Mouse (Mus musculus): ENCODE results near the gene Gm20696. TPM values are rescaled to one million over a fixed set of nuclear protein-coding genes. Genes with fewer than 3 reads are reported as not detected.

The Gm20696 gene
- polyA plus RNA-seq, 1 experiment from 2014 or later, result 1.4 TPM

DNA sequence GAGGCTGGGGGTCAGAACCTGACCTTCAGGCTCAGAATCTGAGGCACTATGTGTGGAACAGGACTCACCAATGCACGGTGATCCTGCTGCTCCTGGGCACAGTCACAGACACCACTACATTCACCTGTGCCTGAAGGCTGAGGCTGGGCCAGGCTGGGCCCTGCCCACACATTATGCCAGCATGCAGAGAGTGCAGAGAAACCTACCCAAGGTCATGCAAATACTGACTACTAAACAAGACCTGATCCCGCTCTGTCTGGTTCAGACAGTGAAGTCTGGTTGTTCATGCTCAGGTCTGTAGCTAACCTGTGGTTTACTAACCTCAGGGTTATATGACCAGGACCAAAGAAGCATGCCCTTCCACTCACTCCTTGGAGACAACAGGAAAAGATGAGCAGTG lies 163.9 kb downstream of the Gm20696 start:
- Histone ChIP-seq H3K4me2 (replicated peaks; ENCODE audit: low read depth) (no peak overlapping the region), H3K9ac (ENCODE audit: low read length) (no peak overlapping the region), H3K4me1 (replicated peaks; ENCODE audit: control insufficient read depth, insufficient read depth) (no peaks in the 10 kb centered on the region), H3K36me3 (ENCODE audit: control insufficient read depth, insufficient read depth, low read length) (peaks cover 4% of the 10 kb centered on the region; the same call in 1 of the 2 replicates), H3K9me3 (ENCODE audit: control insufficient read depth, low read length) (no peaks in the 10 kb centered on the region), H3K27ac (replicated peaks) (no peak overlapping the region), H3K27me3 (ENCODE audit: control insufficient read depth, insufficient read depth, low read length) (no peaks in the 10 kb centered on the region), H3K4me3 (ENCODE audit: low read depth, low read length) (no peak overlapping the region)
- DNase-seq (ENCODE audit: low spot score) (no peak), ATAC-seq (ENCODE audit: low FRiP score, low TSS enrichment) (peak; percentile 35; the same call in 1 of the 2 replicates)
- TF ChIP-seq EP300 (optimal IDR thresholded peaks at IDR 0.05), result no peak
- no peak for TF ChIP-seq CTCF (IDR thresholded peaks at IDR 0.05; ENCODE audit: low read depth)
- WGBS, result 72% methylated on average over 2 of the region's 2 CpGs

GRCm38 (mm10) chr6:99502314-99502713 lies 164.3 kb downstream of the Gm20696 start:
- peaks cover 4% of the 10 kb centered on the region; the same call in 1 of the 2 replicates for H3K36me3 ChIP-seq (ENCODE audit: control insufficient read depth, insufficient read depth, low read length)
- no peak overlapping the region for H3K4me3 ChIP-seq (ENCODE audit: low read depth, low read length)
- no peak overlapping the region for H3K27ac ChIP-seq (replicated peaks)
- no peak overlapping the region for H3K4me2 ChIP-seq (replicated peaks; ENCODE audit: low read depth)
- DNase-seq (ENCODE audit: low spot score) (no peak), ATAC-seq (ENCODE audit: low FRiP score, low TSS enrichment) (0 out of 2 replicates have a peak, but pooled peaks have one; percentile 18)
- TF ChIP-seq CTCF (IDR thresholded peaks at IDR 0.05; ENCODE audit: low read depth) (0 out of 2 replicates have a peak, but pooled peaks have one; percentile 22), EP300 (optimal IDR thresholded peaks at IDR 0.05) (no peak)
- H3K9ac ChIP-seq (ENCODE audit: low read length), result no peak overlapping the region
- no peaks in the 10 kb centered on the region for H3K4me1 ChIP-seq (replicated peaks; ENCODE audit: control insufficient read depth, insufficient read depth)
- H3K27me3 ChIP-seq (ENCODE audit: control insufficient read depth, insufficient read depth, low read length), result no peaks in the 10 kb centered on the region
- no peaks in the 10 kb centered on the region for H3K9me3 ChIP-seq (ENCODE audit: control insufficient read depth, low read length)
- WGBS, result 88% methylated on average over 6 of the region's 6 CpGs

GRCm38 (mm10) chr6:99500570-99501270 lies 165.9 kb downstream of the Gm20696 start:
- no peak overlapping the region for H3K4me3 ChIP-seq (ENCODE audit: low read depth, low read length)
- H3K4me1 ChIP-seq (replicated peaks; ENCODE audit: control insufficient read depth, insufficient read depth), result no peaks in the 10 kb centered on the region
- H3K27ac ChIP-seq (replicated peaks), result no peak overlapping the region
- H3K4me2 ChIP-seq (replicated peaks; ENCODE audit: low read depth), result no peak overlapping the region
- H3K36me3 ChIP-seq (ENCODE audit: control insufficient read depth, insufficient read depth, low read length), result peaks cover 4% of the 10 kb centered on the region; the same call in 1 of the 2 replicates
- no peak overlapping the region for H3K9ac ChIP-seq (ENCODE audit: low read length)
- DNase-seq (ENCODE audit: low spot score) (no peak), ATAC-seq (ENCODE audit: low FRiP score, low TSS enrichment) (no peak)
- no peaks in the 10 kb centered on the region for H3K27me3 ChIP-seq (ENCODE audit: control insufficient read depth, insufficient read depth, low read length)
- TF ChIP-seq CTCF (IDR thresholded peaks at IDR 0.05; ENCODE audit: low read depth) (no peak), EP300 (optimal IDR thresholded peaks at IDR 0.05) (no peak)
- 84% methylated on average over 3 of the region's 3 CpGs for WGBS
- H3K9me3 ChIP-seq (ENCODE audit: control insufficient read depth, low read length), result no peaks in the 10 kb centered on the region

DNA sequence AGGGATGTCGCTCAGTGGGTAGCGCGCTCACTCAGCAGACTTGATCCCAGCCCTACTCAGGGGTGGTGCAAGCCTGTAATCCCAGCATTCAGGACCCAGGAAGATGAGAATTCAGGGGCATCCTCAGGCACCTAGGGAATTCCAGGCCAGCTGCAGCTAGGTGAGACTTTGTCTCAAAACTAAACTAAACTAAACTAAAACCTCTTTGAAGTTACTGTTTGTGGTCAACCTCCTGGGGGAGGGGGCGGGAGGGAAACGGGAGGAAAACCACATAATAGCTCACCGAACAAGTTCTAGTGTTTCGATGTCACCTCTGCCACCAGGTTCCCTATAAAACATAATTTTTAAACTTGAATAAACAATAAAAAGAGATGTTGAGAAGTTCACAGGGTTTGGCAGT lies 168.5 kb downstream of the Gm20696 start:
- Histone ChIP-seq H3K9ac (ENCODE audit: low read length) (no peak overlapping the region), H3K4me2 (replicated peaks; ENCODE audit: low read depth) (no peak overlapping the region), H3K27ac (replicated peaks) (0 out of 2 replicates have a peak overlapping the region, but pooled peaks have one; percentile 18), H3K9me3 (ENCODE audit: control insufficient read depth, low read length) (no peaks in the 10 kb centered on the region), H3K4me3 (ENCODE audit: low read depth, low read length) (no peak overlapping the region), H3K27me3 (ENCODE audit: control insufficient read depth, insufficient read depth, low read length) (no peaks in the 10 kb centered on the region), H3K36me3 (ENCODE audit: control insufficient read depth, insufficient read depth, low read length) (no peaks in the 10 kb centered on the region; the same call in 1 of the 2 replicates), H3K4me1 (replicated peaks; ENCODE audit: control insufficient read depth, insufficient read depth) (no peaks in the 10 kb centered on the region)
- ATAC-seq (ENCODE audit: low FRiP score, low TSS enrichment), result no peak
- WGBS, result 75% methylated on average over 7 of the region's 7 CpGs
- DNase-seq (ENCODE audit: low spot score), result no peak
- TF ChIP-seq EP300 (optimal IDR thresholded peaks at IDR 0.05) (no peak), CTCF (IDR thresholded peaks at IDR 0.05; ENCODE audit: low read depth) (no peak)

- Histone ChIP-seq H3K36me3 (ENCODE audit: control insufficient read depth, insufficient read depth, low read length) (no peaks in the 10 kb centered on the region), H3K4me1 (replicated peaks; ENCODE audit: control insufficient read depth, insufficient read depth) (no peaks in the 10 kb centered on the region), H3K9ac (ENCODE audit: low read length) (no peak overlapping the region), H3K4me2 (replicated peaks; ENCODE audit: low read depth) (0 out of 2 replicates have a peak overlapping the region, but pooled peaks have one; percentile 5), H3K27me3 (ENCODE audit: control insufficient read depth, insufficient read depth, low read length) (no peaks in the 10 kb centered on the region), H3K27ac (replicated peaks) (no peak overlapping the region), H3K9me3 (ENCODE audit: control insufficient read depth, low read length) (no peaks in the 10 kb centered on the region), H3K4me3 (ENCODE audit: low read depth, low read length) (no peak overlapping the region)
- peak; percentile 48 for DNase-seq (ENCODE audit: low spot score)
- TF ChIP-seq CTCF (IDR thresholded peaks at IDR 0.05; ENCODE audit: low read depth) (no peak), EP300 (optimal IDR thresholded peaks at IDR 0.05) (no peak)
- peak; percentile 88 for ATAC-seq (ENCODE audit: low FRiP score, low TSS enrichment)
- 37% methylated on average over 5 of the region's 5 CpGs for WGBS
These were observed 170.5 kb downstream of the Gm20696 start for GRCm38 (mm10) chr6:99496114-99496513.

DNA sequence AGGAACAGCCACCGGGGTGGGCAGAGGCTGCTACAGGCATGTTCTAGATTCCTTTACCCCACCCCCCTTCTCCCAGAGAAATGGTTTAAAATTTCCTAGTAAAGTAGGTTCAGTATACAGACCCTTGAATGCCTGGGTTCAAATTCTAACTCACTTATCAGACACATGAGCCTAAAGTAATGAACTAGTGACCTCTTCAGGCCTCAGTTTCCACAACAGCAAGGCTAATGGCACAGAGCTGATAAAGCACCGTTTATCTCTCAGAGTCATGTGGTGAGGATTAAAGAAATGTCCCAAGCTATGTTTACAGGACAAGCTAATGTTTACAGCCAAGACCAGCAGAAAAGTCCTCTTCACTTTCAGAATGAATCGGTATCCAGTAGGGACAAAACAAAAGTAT lies 173.7 kb downstream of the Gm20696 start:
- Histone ChIP-seq H3K27me3 (ENCODE audit: control insufficient read depth, insufficient read depth, low read length) (no peaks in the 10 kb centered on the region), H3K36me3 (ENCODE audit: control insufficient read depth, insufficient read depth, low read length) (no peaks in the 10 kb centered on the region), H3K27ac (replicated peaks) (no peak overlapping the region), H3K9ac (ENCODE audit: low read length) (no peak overlapping the region), H3K4me1 (replicated peaks; ENCODE audit: control insufficient read depth, insufficient read depth) (0 out of 2 replicates have a peak, but pooled peaks cover 2% of the 10 kb centered on the region), H3K9me3 (ENCODE audit: control insufficient read depth, low read length) (no peaks in the 10 kb centered on the region), H3K4me2 (replicated peaks; ENCODE audit: low read depth) (no peak overlapping the region), H3K4me3 (ENCODE audit: low read depth, low read length) (no peak overlapping the region)
- ATAC-seq (ENCODE audit: low FRiP score, low TSS enrichment) (no peak), DNase-seq (ENCODE audit: low spot score) (no peak)
- WGBS, result 15% methylated on average over 3 of the region's 3 CpGs
- peak; percentile 44 for TF ChIP-seq CTCF (IDR thresholded peaks at IDR 0.05; ENCODE audit: low read depth)
- TF ChIP-seq EP300 (optimal IDR thresholded peaks at IDR 0.05), result no peak
